Mouse (Mus musculus): ENCODE results near the gene Insc. TPM values are rescaled to one million over a fixed set of nuclear protein-coding genes. Genes with fewer than 3 reads are reported as not detected.

Gene Insc
- polyA plus RNA-seq, 1 experiment from 2014 or later: 16.6 TPM

GRCm38 (mm10) chr7:114769041-114769440, 25.5 kb downstream of the Insc start:
- Histone ChIP-seq H3K4me3 (ENCODE audit: low read depth, low read length) (no peak overlapping the region), H3K36me3 (ENCODE audit: control insufficient read depth, insufficient read depth, low read length) (no peaks in the 10 kb centered on the region), H3K27ac (ENCODE audit: low read depth, low read length) (no peak overlapping the region), H3K4me1 (ENCODE audit: control insufficient read depth, insufficient read depth, low read length) (no peaks in the 10 kb centered on the region), H3K9me3 (ENCODE audit: control insufficient read depth, low read length) (no peaks in the 10 kb centered on the region), H3K9ac (ENCODE audit: low read length) (no peak overlapping the region), H3K27me3 (ENCODE audit: control insufficient read depth, insufficient read depth, low read length) (no peaks in the 10 kb centered on the region), H3K4me2 (ENCODE audit: low read depth) (no peak overlapping the region)
- WGBS: 87% methylated on average over 4 of the region's 4 CpGs
- DNase-seq (ENCODE audit: low spot score) (no peak), ATAC-seq (ENCODE audit: insufficient read depth, low FRiP score, low TSS enrichment) (no peak)

- 92% methylated on average over 3 of the region's 3 CpGs for WGBS
- no peak overlapping the region for H3K4me3 ChIP-seq (ENCODE audit: low read depth, low read length)
- no peaks in the 10 kb centered on the region for H3K27me3 ChIP-seq (ENCODE audit: control insufficient read depth, insufficient read depth, low read length)
- DNase-seq (ENCODE audit: low spot score): no peak
- H3K27ac ChIP-seq (ENCODE audit: low read depth, low read length): no peak overlapping the region
- H3K9ac ChIP-seq (ENCODE audit: low read length): no peak overlapping the region
- ATAC-seq (ENCODE audit: insufficient read depth, low FRiP score, low TSS enrichment): no peak
- H3K9me3 ChIP-seq (ENCODE audit: control insufficient read depth, low read length): no peaks in the 10 kb centered on the region
- no peak overlapping the region for H3K4me2 ChIP-seq (ENCODE audit: low read depth)
- H3K4me1 ChIP-seq (ENCODE audit: control insufficient read depth, insufficient read depth, low read length): no peaks in the 10 kb centered on the region
- H3K36me3 ChIP-seq (ENCODE audit: control insufficient read depth, insufficient read depth, low read length): no peaks in the 10 kb centered on the region
Measured at GRCm38 (mm10) chr7:114770586-114770985, 27.1 kb downstream of the Insc start.

GRCm38 (mm10) chr7:114771801-114772200, 28.3 kb downstream of the Insc start:
- H3K27me3 ChIP-seq (ENCODE audit: control insufficient read depth, insufficient read depth, low read length): no peaks in the 10 kb centered on the region
- 82% methylated on average over 7 of the region's 7 CpGs for WGBS
- H3K36me3 ChIP-seq (ENCODE audit: control insufficient read depth, insufficient read depth, low read length): no peaks in the 10 kb centered on the region
- ATAC-seq (ENCODE audit: insufficient read depth, low FRiP score, low TSS enrichment) (no peak), DNase-seq (ENCODE audit: low spot score) (no peak)
- H3K27ac ChIP-seq (ENCODE audit: low read depth, low read length): no peak overlapping the region
- H3K9ac ChIP-seq (ENCODE audit: low read length): no peak overlapping the region
- H3K4me3 ChIP-seq (ENCODE audit: low read depth, low read length): no peak overlapping the region
- H3K4me1 ChIP-seq (ENCODE audit: control insufficient read depth, insufficient read depth, low read length): no peaks in the 10 kb centered on the region
- H3K9me3 ChIP-seq (ENCODE audit: control insufficient read depth, low read length): no peaks in the 10 kb centered on the region
- H3K4me2 ChIP-seq (ENCODE audit: low read depth): no peak overlapping the region

GRCm38 (mm10) chr7:114773781-114774180, 30.3 kb downstream of the Insc start:
- Histone ChIP-seq H3K9ac (ENCODE audit: low read length) (no peak overlapping the region), H3K36me3 (ENCODE audit: control insufficient read depth, insufficient read depth, low read length) (no peaks in the 10 kb centered on the region), H3K27ac (ENCODE audit: low read depth, low read length) (no peak overlapping the region), H3K4me1 (ENCODE audit: control insufficient read depth, insufficient read depth, low read length) (no peaks in the 10 kb centered on the region), H3K9me3 (ENCODE audit: control insufficient read depth, low read length) (no peaks in the 10 kb centered on the region), H3K27me3 (ENCODE audit: control insufficient read depth, insufficient read depth, low read length) (no peaks in the 10 kb centered on the region), H3K4me3 (ENCODE audit: low read depth, low read length) (no peak overlapping the region), H3K4me2 (ENCODE audit: low read depth) (no peak overlapping the region)
- 46% methylated on average over 4 of the region's 4 CpGs for WGBS
- DNase-seq (ENCODE audit: low spot score): no peak
- ATAC-seq (ENCODE audit: insufficient read depth, low FRiP score, low TSS enrichment): no peak

- WGBS: 76% methylated on average over 2 of the region's 2 CpGs
Measured at GRCm38 (mm10) chr7:114775856-114776255, 32.4 kb downstream of the Insc start.

GRCm38 (mm10) chr7:114778156-114778770, 34.8 kb downstream of the Insc start:
- H3K27me3 ChIP-seq (ENCODE audit: control insufficient read depth, insufficient read depth, low read length): no peaks in the 10 kb centered on the region
- H3K4me2 ChIP-seq (ENCODE audit: low read depth): no peak overlapping the region
- H3K36me3 ChIP-seq (ENCODE audit: control insufficient read depth, insufficient read depth, low read length): no peaks in the 10 kb centered on the region
- no peak for DNase-seq (ENCODE audit: low spot score)
- WGBS: 83% methylated on average over 7 of the region's 7 CpGs
- no peaks in the 10 kb centered on the region for H3K4me1 ChIP-seq (ENCODE audit: control insufficient read depth, insufficient read depth, low read length)
- H3K4me3 ChIP-seq (ENCODE audit: low read depth, low read length): no peak overlapping the region
- ATAC-seq (ENCODE audit: insufficient read depth, low FRiP score, low TSS enrichment): no peak
- no peak overlapping the region for H3K27ac ChIP-seq (ENCODE audit: low read depth, low read length)
- H3K9me3 ChIP-seq (ENCODE audit: control insufficient read depth, low read length): no peaks in the 10 kb centered on the region
- no peak overlapping the region for H3K9ac ChIP-seq (ENCODE audit: low read length)

More at GRCm38 (mm10) chr7:114775856-114776255, 32.4 kb downstream of the Insc start:
- no peak overlapping the region for H3K9ac ChIP-seq (ENCODE audit: low read length)
- no peak overlapping the region for H3K4me3 ChIP-seq (ENCODE audit: low read depth, low read length)
- ATAC-seq (ENCODE audit: insufficient read depth, low FRiP score, low TSS enrichment): no peak
- H3K27ac ChIP-seq (ENCODE audit: low read depth, low read length): no peak overlapping the region
- H3K4me1 ChIP-seq (ENCODE audit: control insufficient read depth, insufficient read depth, low read length): no peaks in the 10 kb centered on the region
- H3K4me2 ChIP-seq (ENCODE audit: low read depth): no peak overlapping the region
- no peaks in the 10 kb centered on the region for H3K36me3 ChIP-seq (ENCODE audit: control insufficient read depth, insufficient read depth, low read length)
- no peaks in the 10 kb centered on the region for H3K27me3 ChIP-seq (ENCODE audit: control insufficient read depth, insufficient read depth, low read length)
- no peaks in the 10 kb centered on the region for H3K9me3 ChIP-seq (ENCODE audit: control insufficient read depth, low read length)
- DNase-seq (ENCODE audit: low spot score): no peak

- Histone ChIP-seq H3K27me3 (ENCODE audit: control insufficient read depth, insufficient read depth, low read length) (no peaks in the 10 kb centered on the region), H3K36me3 (ENCODE audit: control insufficient read depth, insufficient read depth, low read length) (no peaks in the 10 kb centered on the region), H3K4me3 (ENCODE audit: low read depth, low read length) (no peak overlapping the region), H3K4me2 (ENCODE audit: low read depth) (no peak overlapping the region), H3K27ac (ENCODE audit: low read depth, low read length) (no peak overlapping the region), H3K9me3 (ENCODE audit: control insufficient read depth, low read length) (no peaks in the 10 kb centered on the region), H3K4me1 (ENCODE audit: control insufficient read depth, insufficient read depth, low read length) (no peaks in the 10 kb centered on the region), H3K9ac (ENCODE audit: low read length) (no peak overlapping the region)
- ATAC-seq (ENCODE audit: insufficient read depth, low FRiP score, low TSS enrichment) (no peak), DNase-seq (ENCODE audit: low spot score) (no peak)
- WGBS: 58% methylated on average over 8 of the region's 8 CpGs
Measured at GRCm38 (mm10) chr7:114779056-114779660, 35.7 kb downstream of the Insc start.

- H3K9me3 ChIP-seq (ENCODE audit: control insufficient read depth, low read length): no peaks in the 10 kb centered on the region
- no peaks in the 10 kb centered on the region for H3K27me3 ChIP-seq (ENCODE audit: control insufficient read depth, insufficient read depth, low read length)
- H3K4me1 ChIP-seq (ENCODE audit: control insufficient read depth, insufficient read depth, low read length): no peaks in the 10 kb centered on the region
- DNase-seq (ENCODE audit: low spot score) (no peak), ATAC-seq (ENCODE audit: insufficient read depth, low FRiP score, low TSS enrichment) (no peak)
- no peak overlapping the region for H3K9ac ChIP-seq (ENCODE audit: low read length)
- WGBS: 78% methylated on average over 3 of the region's 3 CpGs
- no peak overlapping the region for H3K4me2 ChIP-seq (ENCODE audit: low read depth)
- H3K36me3 ChIP-seq (ENCODE audit: control insufficient read depth, insufficient read depth, low read length): no peaks in the 10 kb centered on the region
- H3K4me3 ChIP-seq (ENCODE audit: low read depth, low read length): no peak overlapping the region
- no peak overlapping the region for H3K27ac ChIP-seq (ENCODE audit: low read depth, low read length)
Measured at GRCm38 (mm10) chr7:114783291-114783690, 39.8 kb downstream of the Insc start.

GRCm38 (mm10) chr7:114791087-114791486, 47.6 kb downstream of the Insc start:
- Histone ChIP-seq H3K27ac (ENCODE audit: low read depth, low read length) (no peak overlapping the region), H3K4me3 (ENCODE audit: low read depth, low read length) (no peak overlapping the region)
- DNase-seq (ENCODE audit: low spot score): no peak

More at GRCm38 (mm10) chr7:114791087-114791486, 47.6 kb downstream of the Insc start:
- Histone ChIP-seq H3K36me3 (ENCODE audit: control insufficient read depth, insufficient read depth, low read length) (no peaks in the 10 kb centered on the region), H3K9me3 (ENCODE audit: control insufficient read depth, low read length) (no peaks in the 10 kb centered on the region), H3K27me3 (ENCODE audit: control insufficient read depth, insufficient read depth, low read length) (no peaks in the 10 kb centered on the region), H3K4me2 (ENCODE audit: low read depth) (no peak overlapping the region), H3K9ac (ENCODE audit: low read length) (no peak overlapping the region), H3K4me1 (ENCODE audit: control insufficient read depth, insufficient read depth, low read length) (no peaks in the 10 kb centered on the region)
- WGBS: 89% methylated on average over 10 of the region's 10 CpGs
- no peak for ATAC-seq (ENCODE audit: insufficient read depth, low FRiP score, low TSS enrichment)

Measured in neural tube, embryonic 11.5 days (tissue).